Mouse (Mus musculus): Measurements from ENCODE around the gene Olfr368. TPM values are rescaled to one million over a fixed set of nuclear protein-coding genes. Genes with fewer than 3 reads are reported as not detected.

Gene Olfr368
- not detected in 2 replicates for polyA plus RNA-seq (2014; fragmentation: Nextera tagmentation; extraction: Ambion mirVana)

DNA sequence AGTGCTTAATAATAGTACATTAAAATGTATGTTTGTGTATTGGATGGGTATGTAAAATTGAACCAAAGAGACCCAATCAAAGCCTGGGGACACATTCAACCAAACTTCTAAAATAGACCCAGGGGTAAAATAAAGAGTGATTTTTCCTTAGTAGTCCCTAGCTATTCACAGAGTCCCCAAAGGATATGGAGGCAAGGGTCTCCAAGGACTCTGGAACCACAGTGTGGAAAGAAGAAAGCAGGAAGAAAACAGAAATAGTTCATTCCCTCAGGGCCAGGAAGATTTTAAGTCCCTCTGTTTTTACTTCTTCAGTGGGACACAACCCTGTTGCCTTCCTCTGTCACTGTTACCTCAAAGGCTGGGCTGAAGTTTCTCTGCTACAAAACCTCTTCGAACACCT is at the start of gene Olfr368:
Gene Olfr368, plus strand, starts transcription at position 301 of the 400 bp plus-strand sequence.
- Histone ChIP-seq H3K27me3 (ENCODE audit: control insufficient read depth, insufficient read depth, low read length) (no peaks in the 10 kb centered on the region), H3K36me3 (ENCODE audit: control insufficient read depth, insufficient read depth, low read length) (no peaks in the 10 kb centered on the region), H3K4me1 (ENCODE audit: control insufficient read depth in 2 of 2, insufficient read depth in 2 of 2, low read length in 2 of 2) (no peaks in the 10 kb centered on the region), H3K27ac (replicated peaks in 1 of 2; ENCODE audit: control insufficient read depth in 1 of 2, insufficient read depth in 1 of 2, low read depth in 2 of 2, low read length in 2 of 2) (no peak within 1 kb of the TSS), H3K9ac (ENCODE audit: low read length) (no peak within 1 kb of the TSS), H3K4me2 (ENCODE audit: low read length) (no peak within 1 kb of the TSS), H3K4me3 (ENCODE audit: control insufficient read depth in 1 of 2, insufficient read depth in 1 of 2, low read depth in 1 of 2, low read length in 2 of 2) (no peak within 1 kb of the TSS), H3K9me3 (ENCODE audit: control insufficient read depth, low read length) (no peaks in the 10 kb centered on the region)
- no peak for ATAC-seq (ENCODE audit: insufficient number of reproducible peaks, insufficient read depth, low FRiP score, low read depth)
- 79% methylated on average over 1 of the region's 1 CpGs for WGBS

DNA sequence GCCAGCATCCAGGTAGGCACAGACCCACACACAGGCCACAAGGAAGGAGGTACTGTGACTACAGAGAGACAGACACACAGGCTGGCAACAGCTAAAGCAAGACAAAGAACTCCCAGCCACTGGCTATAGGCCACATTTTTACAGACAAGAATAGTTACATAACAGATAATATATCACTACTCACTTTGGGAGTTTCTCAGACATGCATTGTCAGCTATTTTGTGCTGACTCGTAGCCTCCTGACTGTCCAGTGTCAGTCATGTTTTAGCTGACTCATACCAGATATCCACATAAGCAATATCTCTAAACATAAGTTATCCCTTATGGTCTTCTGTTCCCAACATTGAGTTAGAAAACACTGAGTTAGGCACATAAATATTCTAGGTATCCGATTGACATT is 7.0 kb downstream of the Olfr368 start:
- H3K27me3 ChIP-seq (ENCODE audit: control insufficient read depth, insufficient read depth, low read length), result no peaks in the 10 kb centered on the region
- 67% methylated on average over 2 of the region's 2 CpGs for WGBS
- no peaks in the 10 kb centered on the region for H3K9me3 ChIP-seq (ENCODE audit: control insufficient read depth, low read length)
- no peak overlapping the region for H3K9ac ChIP-seq (ENCODE audit: low read length)
- no peak overlapping the region for H3K4me3 ChIP-seq (ENCODE audit: control insufficient read depth in 1 of 2, insufficient read depth in 1 of 2, low read depth in 1 of 2, low read length in 2 of 2)
- no peak overlapping the region for H3K27ac ChIP-seq (replicated peaks in 1 of 2; ENCODE audit: control insufficient read depth in 1 of 2, insufficient read depth in 1 of 2, low read depth in 2 of 2, low read length in 2 of 2)
- H3K4me2 ChIP-seq (ENCODE audit: low read length), result no peak overlapping the region
- H3K36me3 ChIP-seq (ENCODE audit: control insufficient read depth, insufficient read depth, low read length), result no peaks in the 10 kb centered on the region
- H3K4me1 ChIP-seq (ENCODE audit: control insufficient read depth in 2 of 2, insufficient read depth in 2 of 2, low read length in 2 of 2), result no peaks in the 10 kb centered on the region
- ATAC-seq (ENCODE audit: insufficient number of reproducible peaks, insufficient read depth, low FRiP score, low read depth), result no peak

GRCm38 (mm10) chr2:37338497-37339187 is 12.3 kb downstream of the Olfr368 start:
- no peaks in the 10 kb centered on the region for H3K4me1 ChIP-seq (ENCODE audit: control insufficient read depth in 2 of 2, insufficient read depth in 2 of 2, low read length in 2 of 2)
- H3K9ac ChIP-seq (ENCODE audit: low read length), result no peak overlapping the region
- no peak overlapping the region for H3K4me2 ChIP-seq (ENCODE audit: low read length)
- no peak overlapping the region for H3K4me3 ChIP-seq (ENCODE audit: control insufficient read depth in 1 of 2, insufficient read depth in 1 of 2, low read depth in 1 of 2, low read length in 2 of 2)
- 46% methylated on average over 10 of the region's 10 CpGs for WGBS
- no peaks in the 10 kb centered on the region for H3K36me3 ChIP-seq (ENCODE audit: control insufficient read depth, insufficient read depth, low read length)
- H3K27ac ChIP-seq (replicated peaks in 1 of 2; ENCODE audit: control insufficient read depth in 1 of 2, insufficient read depth in 1 of 2, low read depth in 2 of 2, low read length in 2 of 2), result no peak overlapping the region
- no peak for ATAC-seq (ENCODE audit: insufficient number of reproducible peaks, insufficient read depth, low FRiP score, low read depth)
- no peaks in the 10 kb centered on the region for H3K27me3 ChIP-seq (ENCODE audit: control insufficient read depth, insufficient read depth, low read length)
- H3K9me3 ChIP-seq (ENCODE audit: control insufficient read depth, low read length), result no peaks in the 10 kb centered on the region

DNA sequence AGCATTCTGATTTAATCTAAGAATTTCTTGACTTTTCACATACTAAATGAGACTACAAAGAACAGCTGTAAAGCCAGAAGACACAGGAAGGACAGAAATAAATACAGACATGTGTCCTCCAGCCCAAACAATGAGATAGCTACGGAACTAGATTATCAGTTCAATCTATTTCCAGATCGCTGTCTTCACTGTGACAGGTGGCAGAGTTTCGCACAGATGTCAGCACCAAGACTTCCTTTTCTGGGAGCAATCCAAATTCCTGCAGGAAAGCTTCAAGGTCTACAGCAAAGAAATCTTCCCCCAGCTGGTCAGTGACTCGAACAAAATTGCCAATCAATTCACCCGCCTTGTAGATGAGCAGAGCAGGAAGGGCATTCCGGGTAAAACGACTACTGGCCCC is 25.4 kb downstream of the Olfr368 start:
- H3K9ac ChIP-seq (ENCODE audit: low read length), result no peak overlapping the region
- ATAC-seq (ENCODE audit: insufficient number of reproducible peaks, insufficient read depth, low FRiP score, low read depth), result no peak
- no peaks in the 10 kb centered on the region for H3K27me3 ChIP-seq (ENCODE audit: control insufficient read depth, insufficient read depth, low read length)
- WGBS, result 86% methylated on average over 7 of the region's 7 CpGs
- H3K4me3 ChIP-seq (ENCODE audit: control insufficient read depth in 1 of 2, insufficient read depth in 1 of 2, low read depth in 1 of 2, low read length in 2 of 2), result no peak overlapping the region
- H3K4me1 ChIP-seq (ENCODE audit: control insufficient read depth in 2 of 2, insufficient read depth in 2 of 2, low read length in 2 of 2), result peaks cover 2 to 3% of the 10 kb centered on the region in 2 experiments; a peak in 2 of 4 replicates
- H3K9me3 ChIP-seq (ENCODE audit: control insufficient read depth, low read length), result no peaks in the 10 kb centered on the region
- H3K36me3 ChIP-seq (ENCODE audit: control insufficient read depth, insufficient read depth, low read length), result peaks cover 72% of the 10 kb centered on the region
- no peak overlapping the region for H3K4me2 ChIP-seq (ENCODE audit: low read length)
- no peak overlapping the region for H3K27ac ChIP-seq (replicated peaks in 1 of 2; ENCODE audit: control insufficient read depth in 1 of 2, insufficient read depth in 1 of 2, low read depth in 2 of 2, low read length in 2 of 2)

GRCm38 (mm10) chr2:37355571-37355970 is 29.3 kb downstream of the Olfr368 start:
- Histone ChIP-seq H3K27me3 (ENCODE audit: control insufficient read depth, insufficient read depth, low read length) (no peaks in the 10 kb centered on the region), H3K9me3 (ENCODE audit: control insufficient read depth, low read length) (no peaks in the 10 kb centered on the region), H3K9ac (ENCODE audit: low read length) (no peak overlapping the region), H3K4me2 (ENCODE audit: low read length) (no peak overlapping the region), H3K27ac (replicated peaks in 1 of 2; ENCODE audit: control insufficient read depth in 1 of 2, insufficient read depth in 1 of 2, low read depth in 2 of 2, low read length in 2 of 2) (no peak overlapping the region), H3K4me1 (ENCODE audit: control insufficient read depth in 2 of 2, insufficient read depth in 2 of 2, low read length in 2 of 2) (peaks cover 4 to 12% of the 10 kb centered on the region in 2 experiments; a peak in 3 of 4 replicates), H3K36me3 (ENCODE audit: control insufficient read depth, insufficient read depth, low read length) (peaks cover 63% of the 10 kb centered on the region), H3K4me3 (ENCODE audit: control insufficient read depth in 1 of 2, insufficient read depth in 1 of 2, low read depth in 1 of 2, low read length in 2 of 2) (no peak overlapping the region)
- 85% methylated on average over 5 of the region's 5 CpGs for WGBS
- no peak for ATAC-seq (ENCODE audit: insufficient number of reproducible peaks, insufficient read depth, low FRiP score, low read depth)

- H3K9ac ChIP-seq (ENCODE audit: low read length), result peak within 1 kb of the TSS; percentile 83
- 2% methylated on average over 42 of the region's 42 CpGs for WGBS
- H3K27ac ChIP-seq (replicated peaks in 1 of 2; ENCODE audit: control insufficient read depth in 1 of 2, insufficient read depth in 1 of 2, low read depth in 2 of 2, low read length in 2 of 2), result peak within 1 kb of the TSS; percentile 95 to 96
- H3K4me1 ChIP-seq (ENCODE audit: control insufficient read depth in 2 of 2, insufficient read depth in 2 of 2, low read length in 2 of 2), result peaks cover 4 to 12% of the 10 kb centered on the region in 2 experiments; a peak in 3 of 4 replicates
- H3K9me3 ChIP-seq (ENCODE audit: control insufficient read depth, low read length), result no peaks in the 10 kb centered on the region
- H3K4me2 ChIP-seq (ENCODE audit: low read length), result peak within 1 kb of the TSS; percentile 79
- ATAC-seq (ENCODE audit: insufficient number of reproducible peaks, insufficient read depth, low FRiP score, low read depth), result peak; percentile 100
- H3K27me3 ChIP-seq (ENCODE audit: control insufficient read depth, insufficient read depth, low read length), result no peaks in the 10 kb centered on the region
- H3K36me3 ChIP-seq (ENCODE audit: control insufficient read depth, insufficient read depth, low read length), result peaks cover 33% of the 10 kb centered on the region
- H3K4me3 ChIP-seq (ENCODE audit: control insufficient read depth in 1 of 2, insufficient read depth in 1 of 2, low read depth in 1 of 2, low read length in 2 of 2), result peak within 1 kb of the TSS; percentile 64 to 67
These were observed 32.6 kb downstream of the Olfr368 start, which contains the start of gene Pdcl for GRCm38 (mm10) chr2:37358633-37359540. Pdcl (minus strand) TSS chr2:37359332.

- no peaks in the 10 kb centered on the region for H3K27me3 ChIP-seq (ENCODE audit: control insufficient read depth, insufficient read depth, low read length)
- no peak for ATAC-seq (ENCODE audit: insufficient number of reproducible peaks, insufficient read depth, low FRiP score, low read depth)
- peaks cover 23% of the 10 kb centered on the region for H3K36me3 ChIP-seq (ENCODE audit: control insufficient read depth, insufficient read depth, low read length)
- no peak overlapping the region for H3K9ac ChIP-seq (ENCODE audit: low read length)
- 87% methylated on average over 2 of the region's 2 CpGs for WGBS
- H3K4me2 ChIP-seq (ENCODE audit: low read length), result peak overlapping the region; percentile 79
- peaks cover 2 to 11% of the 10 kb centered on the region in 2 experiments; a peak in 3 of 4 replicates for H3K4me1 ChIP-seq (ENCODE audit: control insufficient read depth in 2 of 2, insufficient read depth in 2 of 2, low read length in 2 of 2)
- 0 out of 4 replicates have a peak overlapping the region, but pooled peaks of 1 of the 2 experiments have one; percentile 64 for H3K4me3 ChIP-seq (ENCODE audit: control insufficient read depth in 1 of 2, insufficient read depth in 1 of 2, low read depth in 1 of 2, low read length in 2 of 2)
- no peak overlapping the region for H3K27ac ChIP-seq (replicated peaks in 1 of 2; ENCODE audit: control insufficient read depth in 1 of 2, insufficient read depth in 1 of 2, low read depth in 2 of 2, low read length in 2 of 2)
- no peaks in the 10 kb centered on the region for H3K9me3 ChIP-seq (ENCODE audit: control insufficient read depth, low read length)
These were observed 33.6 kb downstream of the Olfr368 start for GRCm38 (mm10) chr2:37359908-37360307.
